Mouse (Mus musculus) neural tube, embryonic 12.5 days (tissue): ENCODE measurements around the gene Ermard. TPM values are rescaled to one million over a fixed set of nuclear protein-coding genes. Genes with fewer than 3 reads are reported as not detected.

Source experiments
- polyA plus RNA-seq: library from polyadenylated mRNA; unstranded; fragments of >200 nt; fragmentation: Nextera tagmentation; extraction: Ambion mirVana; gene quantifications from 2 replicates; pipeline ENCODE4 v1.2.1, GENCODE M21; 2016

The Ermard gene
- polyA plus RNA-seq, 1 experiment from 2014 or later = 107 TPM

Other genes with a start within 250 kb of the Ermard start
- 6.9 and 7.6 TPM in 2 replicates for gene Wdr27, start 98.0 kb upstream of the Ermard start, polyA plus RNA-seq
- 33.9 and 37.2 TPM in 2 replicates for gene 1600012H06Rik, start 98.0 kb upstream of the Ermard start, polyA plus RNA-seq
- gene Phf10, start 79.9 kb upstream of the Ermard start, polyA plus RNA-seq = 18.7 and 20.2 TPM in 2 replicates
- gene 9030025P20Rik, start 62.7 kb upstream of the Ermard start, polyA plus RNA-seq = 10.6 and 14.2 TPM in 2 replicates
- 1.2 and 1.7 TPM in 2 replicates for gene Gm3417, start 62.4 kb upstream of the Ermard start, polyA plus RNA-seq
- gene Gm3435, start 31.0 kb upstream of the Ermard start, polyA plus RNA-seq = 9.2 and 11.8 TPM in 2 replicates
- gene Tcte3, start 280 bp downstream of the Ermard start, polyA plus RNA-seq = not detected in 2 replicates
- 3.9 and 4.0 TPM in 2 replicates for gene Gm3448, start 329 bp downstream of the Ermard start, polyA plus RNA-seq